Mouse (Mus musculus): ENCODE data around the gene Hspa14. TPM values are rescaled to one million over a fixed set of nuclear protein-coding genes. Genes with fewer than 3 reads are reported as not detected.

Hspa14 gene
- total RNA-seq, 2 experiments from 2014 or later = 67.3 to 124 TPM

Other genes with a start within 250 kb of the Hspa14 start
- 12.5 and 14.0 TPM in 2 replicates for gene Nmt2, start 228.6 kb downstream of the Hspa14 start, total RNA-seq (2015)
- 17.0 and 21.9 TPM in 2 replicates for gene Nmt2, start 228.6 kb downstream of the Hspa14 start, total RNA-seq (2017)
- 7.6 and 7.9 TPM in 2 replicates for gene Rpp38, start 180.2 kb downstream of the Hspa14 start, total RNA-seq (2015)
- gene Rpp38, start 180.2 kb downstream of the Hspa14 start, total RNA-seq (2017) = 1.5 and 1.7 TPM in 2 replicates
- not detected in 2 replicates for gene Acbd7, start 176.6 kb downstream of the Hspa14 start, total RNA-seq (2015)
- gene Acbd7, start 176.6 kb downstream of the Hspa14 start, total RNA-seq (2017) = not detected in 2 replicates
- not detected in 2 replicates for gene Olah, start 115.6 kb downstream of the Hspa14 start, total RNA-seq (2015)
- gene Olah, start 115.6 kb downstream of the Hspa14 start, total RNA-seq (2017) = not detected in 2 replicates
- gene Meig1, start 90.2 kb downstream of the Hspa14 start, total RNA-seq (2015) = not detected in 2 replicates
- not detected in 2 replicates for gene Meig1, start 90.2 kb downstream of the Hspa14 start, total RNA-seq (2017)
- gene Dclre1c, start 88.7 kb downstream of the Hspa14 start, total RNA-seq (2015) = 27.2 and 34.7 TPM in 2 replicates
- 21.5 and 36.0 TPM in 2 replicates for gene Dclre1c, start 88.7 kb downstream of the Hspa14 start, total RNA-seq (2017)
- 7.5 and 8.6 TPM in 2 replicates for gene Suv39h2, start 37.8 kb downstream of the Hspa14 start, total RNA-seq (2015)
- gene Suv39h2, start 37.8 kb downstream of the Hspa14 start, total RNA-seq (2017) = 6.9 and 10.2 TPM in 2 replicates
- gene Gm45902, start within 50 bp of the Hspa14 start, total RNA-seq (2015) = 3.3 and 4.1 TPM in 2 replicates
- 7.5 and 8.7 TPM in 2 replicates for gene Gm45902, start within 50 bp of the Hspa14 start, total RNA-seq (2017)
- 0.47 TPM in 1 of 2 replicates, not detected in the other for gene Cdnf, start 216 bp upstream of the Hspa14 start, total RNA-seq (2015)
- gene Cdnf, start 216 bp upstream of the Hspa14 start, total RNA-seq (2017) = 0.55 and 0.81 TPM in 2 replicates
- 794 and 805 TPM in 2 replicates for gene Fam107b, start 57.7 kb upstream of the Hspa14 start, total RNA-seq (2015)
- gene Fam107b, start 57.7 kb upstream of the Hspa14 start, total RNA-seq (2017) = 673 and 930 TPM in 2 replicates